Mouse (Mus musculus): ENCODE measurements around the gene Phb2. TPM values are rescaled to one million over a fixed set of nuclear protein-coding genes. Genes with fewer than 3 reads are reported as not detected.

The Phb2 gene
- polyA plus RNA-seq (2012; ENCODE audit: insufficient read depth, insufficient read length, missing spikeins) = 94.1 and 97.8 TPM in 2 replicates

DNA sequence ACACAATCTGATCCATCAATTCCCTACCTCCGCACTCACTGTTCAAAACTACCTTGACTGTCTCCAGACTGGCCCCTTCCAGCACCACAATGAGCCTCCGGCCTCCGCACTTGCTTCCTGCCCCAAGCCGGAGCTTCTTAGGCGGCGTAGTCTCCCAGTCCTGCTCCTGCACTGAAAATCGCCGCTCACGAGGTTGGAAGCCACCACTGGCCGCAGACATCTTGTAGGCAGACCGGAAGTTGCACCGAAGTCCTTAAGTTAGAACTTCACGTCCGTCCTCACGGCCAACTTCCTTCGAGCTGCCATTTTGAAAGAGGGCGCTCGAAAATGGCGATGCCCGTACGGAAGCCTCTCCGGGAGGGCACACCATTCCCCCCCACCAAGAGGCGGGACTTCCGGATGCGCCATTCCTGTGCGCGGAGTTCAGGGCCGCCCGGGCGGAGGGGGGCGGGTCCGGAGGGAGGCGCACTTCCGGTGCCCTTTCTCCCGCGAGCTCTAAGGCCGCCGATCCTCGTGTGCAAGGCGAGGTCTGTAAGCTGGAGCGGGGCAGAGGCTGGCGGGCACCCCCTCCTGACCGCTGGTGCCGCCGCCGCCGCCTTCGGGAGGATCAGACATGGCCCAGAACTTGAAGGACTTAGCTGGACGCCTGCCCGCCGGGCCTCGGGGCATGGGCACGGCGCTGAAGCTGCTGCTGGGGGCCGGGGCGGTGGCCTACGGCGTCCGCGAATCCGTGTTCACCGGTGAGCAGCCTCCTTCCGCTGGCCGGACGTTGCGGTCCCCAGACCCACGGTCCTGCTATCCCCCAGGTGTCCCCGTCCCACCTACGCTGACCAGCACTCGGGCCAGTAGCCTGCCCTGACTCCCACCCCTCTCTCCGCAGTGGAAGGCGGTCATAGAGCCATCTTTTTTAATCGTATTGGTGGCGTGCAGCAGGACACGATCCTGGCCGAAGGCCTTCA, at the start of gene Phb2, which contains the start of gene Emg1:
Gene Phb2, plus strand, starts transcription at position 513 of the 959 bp plus-strand sequence.
Gene Emg1, minus strand, starts transcription at position 355 of the 959 bp plus-strand sequence.
- peak within 1 kb of the TSS; percentile 76 for H3K27ac ChIP-seq (ENCODE audit: insufficient read depth, low read depth, low read length)
- H3K4me3 ChIP-seq (ENCODE audit: insufficient read depth, low read length) = peak within 1 kb of the TSS; percentile 87
- H3K4me1 ChIP-seq (ENCODE audit: control insufficient read depth, insufficient read depth, low read length) = peaks cover 15% of the 10 kb centered on the region
- TF ChIP-seq POLR2A (IDR thresholded peaks at IDR 0.05; ENCODE audit: borderline replicate concordance, low read depth, low read length) (peak; percentile 18; the same call in 1 of the 2 replicates), CTCF (IDR thresholded peaks at IDR 0.05; ENCODE audit: low read depth, low read length) (no peak)

DNA sequence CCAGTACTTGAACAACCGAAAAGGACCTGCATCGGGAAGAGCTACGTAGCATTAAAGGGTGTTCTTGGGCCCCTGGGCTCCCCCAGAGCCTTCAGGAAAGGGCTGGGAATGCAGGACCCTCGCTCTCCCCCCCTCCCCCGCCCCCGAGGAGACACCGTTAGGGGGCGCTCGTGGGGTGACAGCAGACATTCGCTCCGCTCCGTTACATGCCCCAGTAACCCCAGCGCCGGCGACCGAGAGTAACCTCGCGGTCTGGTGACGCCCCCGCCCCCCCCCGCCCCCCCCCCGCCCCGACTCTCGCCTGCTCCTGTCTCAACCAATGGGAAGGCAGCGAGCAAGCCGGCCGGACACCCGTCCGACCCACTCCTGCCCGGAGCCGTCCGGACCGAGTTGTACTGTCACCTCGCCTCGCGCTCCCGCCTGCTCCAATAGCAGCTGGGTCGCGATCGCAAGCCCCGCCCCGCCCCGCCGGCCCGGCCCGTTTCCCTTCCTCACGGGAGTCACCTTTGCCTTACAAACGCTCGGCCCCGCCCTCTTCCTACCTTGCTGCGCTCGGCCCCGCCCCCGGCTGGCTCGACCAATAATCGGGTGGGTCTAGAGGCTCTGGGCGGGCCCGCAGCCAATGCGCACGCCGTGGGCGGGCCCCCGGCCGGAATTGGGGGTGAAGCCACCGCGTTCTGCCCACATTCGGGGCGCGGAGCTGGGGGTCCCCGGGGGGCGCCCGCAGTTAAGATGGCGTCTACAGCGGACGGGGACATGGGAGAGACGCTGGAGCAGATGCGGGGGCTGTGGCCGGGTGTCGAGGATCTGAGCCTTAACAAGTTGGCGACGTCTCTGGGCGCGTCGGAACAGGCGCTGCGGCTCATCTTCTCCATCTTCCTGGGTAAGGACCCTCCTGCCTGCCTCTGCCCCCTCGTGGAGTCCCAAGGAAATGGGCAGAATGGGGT, 49.4 kb upstream of the Phb2 start, which contains the start of gene Lpcat3:
Gene Lpcat3, plus strand, starts transcription at position 551 of the 947 bp plus-strand sequence.
- peaks cover 15% of the 10 kb centered on the region for H3K4me1 ChIP-seq (ENCODE audit: control insufficient read depth, insufficient read depth, low read length)
- peak within 1 kb of the TSS; percentile 85 for H3K27ac ChIP-seq (ENCODE audit: insufficient read depth, low read depth, low read length)
- H3K4me3 ChIP-seq (ENCODE audit: insufficient read depth, low read length) = peak within 1 kb of the TSS; percentile 76
- TF ChIP-seq CTCF (IDR thresholded peaks at IDR 0.05; ENCODE audit: low read depth, low read length) (peak; percentile 99), POLR2A (IDR thresholded peaks at IDR 0.05; ENCODE audit: borderline replicate concordance, low read depth, low read length) (no peak)

DNA sequence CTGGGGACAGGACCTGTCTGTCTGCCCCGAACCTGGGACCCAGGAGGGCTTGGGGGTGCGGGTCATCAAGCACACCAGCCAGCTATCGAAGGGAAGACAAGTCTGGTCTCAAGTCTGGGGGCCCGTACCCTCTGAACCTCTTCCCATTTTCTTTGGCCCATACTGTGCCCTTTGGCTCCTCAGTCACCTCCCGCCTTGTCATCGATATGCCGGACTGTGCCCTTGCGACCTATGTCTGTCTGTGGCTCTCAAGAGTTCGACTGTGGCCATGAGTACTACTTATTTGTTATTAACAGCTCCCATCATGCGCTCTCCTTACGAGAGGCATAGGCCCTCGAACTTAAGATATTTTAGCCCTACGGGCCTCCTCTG, 48.7 kb upstream of the Phb2 start:
- Histone ChIP-seq H3K4me1 (ENCODE audit: control insufficient read depth, insufficient read depth, low read length) (peaks cover 15% of the 10 kb centered on the region), H3K4me3 (ENCODE audit: insufficient read depth, low read length) (peak overlapping the region; percentile 76), H3K27ac (ENCODE audit: insufficient read depth, low read depth, low read length) (peak overlapping the region; percentile 52)
- TF ChIP-seq CTCF (IDR thresholded peaks at IDR 0.05; ENCODE audit: low read depth, low read length) = 0 out of 2 replicates have a peak, but pooled peaks have one; percentile 33
- TF ChIP-seq POLR2A (IDR thresholded peaks at IDR 0.05; ENCODE audit: borderline replicate concordance, low read depth, low read length) = no peak

DNA sequence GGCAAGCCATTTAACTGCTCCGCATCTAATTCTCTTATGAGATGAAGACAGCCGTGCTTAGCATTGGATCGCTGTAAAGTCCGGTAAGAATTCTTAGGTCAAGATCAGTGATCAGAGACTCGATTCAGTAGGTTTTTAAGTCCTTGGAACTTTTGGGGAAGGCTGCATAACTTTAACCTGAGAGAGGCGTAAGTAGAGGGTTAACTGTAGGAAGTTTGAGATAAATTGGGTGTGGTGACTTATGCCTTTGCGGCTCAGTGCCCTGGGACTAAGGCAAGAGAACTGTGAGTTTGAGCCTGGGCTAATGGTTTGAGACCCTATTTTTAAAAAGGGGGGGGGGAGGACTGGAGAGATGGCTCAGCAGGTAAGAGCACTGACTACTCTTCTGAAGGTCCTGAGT, 47.9 kb upstream of the Phb2 start:
- H3K27ac ChIP-seq (ENCODE audit: insufficient read depth, low read depth, low read length) = no peak overlapping the region
- TF ChIP-seq CTCF (IDR thresholded peaks at IDR 0.05; ENCODE audit: low read depth, low read length) = no peak
- peaks cover 15% of the 10 kb centered on the region for H3K4me1 ChIP-seq (ENCODE audit: control insufficient read depth, insufficient read depth, low read length)
- H3K4me3 ChIP-seq (ENCODE audit: insufficient read depth, low read length) = no peak overlapping the region

DNA sequence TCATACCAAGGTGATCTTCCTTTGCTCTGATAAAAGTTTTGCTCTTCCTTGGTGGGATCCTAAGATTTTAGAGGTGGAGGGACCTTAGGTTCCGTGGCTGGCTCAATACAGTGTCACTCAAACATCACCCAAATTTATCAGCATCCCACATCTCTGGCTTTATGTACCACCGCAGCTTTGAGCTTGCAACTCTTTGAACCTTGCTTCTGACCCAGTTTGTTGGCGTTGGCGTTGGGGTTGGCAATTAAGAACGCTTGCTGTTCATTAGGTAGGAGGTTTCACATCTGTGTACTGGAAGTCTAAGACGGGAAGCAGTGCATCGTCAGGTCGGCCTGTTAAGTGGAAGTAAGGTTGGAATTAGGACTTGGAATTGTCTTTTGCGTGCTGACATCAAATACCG, 47.1 kb upstream of the Phb2 start:
- Histone ChIP-seq H3K4me1 (ENCODE audit: control insufficient read depth, insufficient read depth, low read length) (peaks cover 15% of the 10 kb centered on the region), H3K27ac (ENCODE audit: insufficient read depth, low read depth, low read length) (no peak overlapping the region), H3K4me3 (ENCODE audit: insufficient read depth, low read length) (no peak overlapping the region)
- TF ChIP-seq POLR2A (IDR thresholded peaks at IDR 0.05; ENCODE audit: borderline replicate concordance, low read depth, low read length) (no peak), CTCF (IDR thresholded peaks at IDR 0.05; ENCODE audit: low read depth, low read length) (no peak)

DNA sequence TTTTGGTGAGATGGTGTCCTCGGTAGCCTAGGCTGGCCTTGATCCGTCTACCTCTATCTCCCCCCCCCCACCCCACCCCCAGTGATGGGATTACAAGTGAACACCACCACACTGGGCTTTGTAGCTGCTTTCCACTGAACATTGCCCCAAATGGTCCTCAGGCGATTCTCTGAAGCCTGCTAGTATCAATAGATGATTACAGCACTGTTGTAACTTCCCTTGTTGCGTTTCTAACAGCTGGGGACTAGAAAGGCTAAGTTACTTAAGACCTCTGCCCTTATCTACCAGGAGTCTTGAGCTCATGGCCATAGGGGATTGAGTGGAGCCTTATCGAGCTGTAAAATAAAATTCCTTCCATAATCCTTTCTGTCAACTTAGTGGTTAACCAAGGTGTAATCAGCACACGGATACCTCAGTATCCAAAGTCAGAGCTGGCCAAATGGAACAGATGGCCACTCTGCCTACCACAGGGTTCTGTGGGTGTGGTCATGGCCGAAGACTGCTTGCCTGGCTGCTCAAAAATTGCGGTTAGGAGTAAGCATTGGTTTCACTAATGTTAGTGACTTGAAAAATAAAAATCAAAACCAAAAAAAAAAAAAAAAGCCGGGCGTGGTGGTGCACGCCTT, 42.8 kb upstream of the Phb2 start:
- no peak for TF ChIP-seq CTCF (IDR thresholded peaks at IDR 0.05; ENCODE audit: low read depth, low read length)
- TF ChIP-seq POLR2A (IDR thresholded peaks at IDR 0.05; ENCODE audit: borderline replicate concordance, low read depth, low read length) = no peak

DNA sequence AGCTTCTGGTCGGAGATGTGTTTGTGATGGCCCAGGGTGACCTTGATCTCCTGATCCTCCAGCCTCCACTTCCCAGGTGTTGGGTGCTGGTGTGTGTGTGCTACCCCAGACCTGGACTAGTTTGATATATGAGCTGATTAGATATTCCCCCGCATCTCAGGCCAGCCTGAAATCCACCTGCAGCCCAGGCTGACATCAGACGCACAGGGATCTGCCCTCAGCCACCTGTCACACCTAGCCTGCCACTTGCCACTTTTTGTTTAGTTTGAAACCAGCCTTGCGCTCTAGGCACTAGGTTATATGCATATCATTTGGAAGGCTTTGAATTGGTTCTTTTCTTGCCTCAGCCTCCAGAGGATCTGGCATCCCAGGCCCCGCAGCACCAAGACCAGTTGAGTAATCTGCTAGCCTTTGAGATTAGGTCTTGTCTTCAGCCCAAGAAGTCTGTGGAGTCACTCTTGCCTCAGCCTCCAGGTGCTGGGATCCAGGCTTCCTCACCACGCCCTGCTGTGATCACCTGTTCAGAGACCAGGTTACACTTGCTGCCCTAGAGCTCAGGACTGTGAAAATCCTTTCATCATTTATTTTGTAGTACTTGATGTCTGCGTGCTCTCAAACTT, 41.7 kb upstream of the Phb2 start:
- no peak overlapping the region for H3K4me3 ChIP-seq (ENCODE audit: insufficient read depth, low read length)
- peak overlapping the region; percentile 30 for H3K27ac ChIP-seq (ENCODE audit: insufficient read depth, low read depth, low read length)
- H3K4me1 ChIP-seq (ENCODE audit: control insufficient read depth, insufficient read depth, low read length) = peaks cover 22% of the 10 kb centered on the region
- TF ChIP-seq POLR2A (IDR thresholded peaks at IDR 0.05; ENCODE audit: borderline replicate concordance, low read depth, low read length) = no peak

More for the DNA sequence above, 42.8 kb upstream of the Phb2 start:
- H3K4me3 ChIP-seq (ENCODE audit: insufficient read depth, low read length) = no peak overlapping the region
- no peak overlapping the region for H3K27ac ChIP-seq (ENCODE audit: insufficient read depth, low read depth, low read length)
- H3K4me1 ChIP-seq (ENCODE audit: control insufficient read depth, insufficient read depth, low read length) = peaks cover 24% of the 10 kb centered on the region

DNA sequence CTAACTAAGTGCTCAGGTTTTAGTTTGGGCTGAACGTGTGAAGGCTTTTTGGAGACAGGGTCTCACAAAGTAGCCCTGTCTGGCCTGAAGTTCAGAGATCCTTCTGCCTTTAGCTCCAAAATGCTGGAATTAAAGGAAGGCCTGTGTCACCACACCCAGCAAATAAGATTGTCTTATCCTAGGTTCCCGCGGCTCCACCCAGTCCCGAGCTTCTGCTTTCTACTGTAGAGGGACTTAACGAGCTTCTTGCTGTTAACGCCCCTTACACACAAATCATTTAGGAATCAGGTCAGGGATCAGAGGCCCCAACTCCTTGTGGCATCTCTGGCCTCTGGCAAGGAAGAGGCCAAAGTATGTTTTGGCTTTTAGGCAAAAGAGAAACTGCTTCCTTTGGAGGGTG, 40.0 kb upstream of the Phb2 start:
- Histone ChIP-seq H3K27ac (ENCODE audit: insufficient read depth, low read depth, low read length) (no peak overlapping the region), H3K4me1 (ENCODE audit: control insufficient read depth, insufficient read depth, low read length) (peaks cover 22% of the 10 kb centered on the region), H3K4me3 (ENCODE audit: insufficient read depth, low read length) (no peak overlapping the region)
- TF ChIP-seq POLR2A (IDR thresholded peaks at IDR 0.05; ENCODE audit: borderline replicate concordance, low read depth, low read length) (no peak), CTCF (IDR thresholded peaks at IDR 0.05; ENCODE audit: low read depth, low read length) (no peak)

DNA sequence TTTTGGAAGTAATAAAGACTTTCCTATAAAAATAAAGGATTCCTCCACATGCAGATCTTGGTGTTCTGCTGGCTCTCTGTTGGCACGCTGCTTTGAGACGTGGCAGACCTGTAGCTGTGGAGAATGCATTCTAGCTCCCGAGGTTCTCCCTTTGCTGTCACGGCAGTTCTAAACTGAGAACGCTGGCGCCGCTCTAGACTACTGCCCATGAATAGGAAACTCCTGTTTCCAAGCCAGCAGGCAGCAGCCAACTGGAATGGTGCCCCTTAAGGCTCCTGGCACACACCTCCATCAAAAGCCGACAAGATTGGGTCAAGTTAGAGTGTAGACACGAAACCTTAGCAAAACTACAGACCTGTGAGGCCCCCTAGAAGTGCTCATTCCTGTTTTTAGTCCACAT, 38.5 kb upstream of the Phb2 start:
- no peak overlapping the region for H3K27ac ChIP-seq (ENCODE audit: insufficient read depth, low read depth, low read length)
- no peak for TF ChIP-seq CTCF (IDR thresholded peaks at IDR 0.05; ENCODE audit: low read depth, low read length)

More for the DNA sequence above, 38.5 kb upstream of the Phb2 start:
- Histone ChIP-seq H3K4me1 (ENCODE audit: control insufficient read depth, insufficient read depth, low read length) (peaks cover 22% of the 10 kb centered on the region), H3K4me3 (ENCODE audit: insufficient read depth, low read length) (no peak overlapping the region)
